Mouse (Mus musculus): ENCODE measurements at regions not wholly inside any gene's neighbourhood (a gene's known extent, or its start where the extent isn't known, plus 50 kb on each side); places are given as distances from the start of the nearest gene placed in this dataset.

DNA sequence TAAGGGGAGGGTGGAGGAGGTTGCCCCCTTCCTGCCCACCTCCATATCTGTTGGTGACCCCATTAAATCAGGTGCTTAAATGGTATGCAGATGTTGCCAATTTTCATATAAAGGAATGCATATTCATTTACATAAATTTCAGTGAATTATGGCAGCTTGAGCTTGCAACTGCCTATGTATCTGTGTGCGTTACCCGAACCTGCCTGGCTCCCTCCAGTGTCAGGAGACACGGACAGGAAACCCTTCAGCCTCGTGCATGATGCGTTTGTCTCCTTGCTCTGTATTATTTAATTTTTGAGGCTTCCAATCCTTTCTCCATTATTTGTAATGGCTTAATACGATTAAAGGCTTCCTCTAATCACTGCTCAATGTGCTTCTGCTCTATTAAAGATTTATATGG lies 98.4 kb downstream of the Cbln1 start:
- TF ChIP-seq POLR2AphosphoS2 (IDR thresholded peaks at IDR 0.05; ENCODE audit: low read depth, low read length) (no peak), POLR2A (IDR thresholded peaks at IDR 0.05; ENCODE audit: low read depth, low read length) (no peak), MYC (IDR thresholded peaks at IDR 0.05; ENCODE audit: low read depth, low read length) (no peak), CTCF (conservative IDR thresholded peaks at IDR 0.05 in 1 of 2, IDR thresholded peaks at IDR 0.05 in 1 of 2; ENCODE audit: low read depth in 2 of 2, low read length in 2 of 2) (no peak), E2F4 (IDR thresholded peaks at IDR 0.05; ENCODE audit: insufficient replicate concordance, low read depth, low read length) (no peak), ETS1 (conservative IDR thresholded peaks at IDR 0.05; ENCODE audit: low read depth, low read length) (no peak), ZMIZ1 (IDR thresholded peaks at IDR 0.05; ENCODE audit: low read depth, low read length) (no peak), CHD2 (IDR thresholded peaks at IDR 0.05; ENCODE audit: low read length) (no peak), MAFK (IDR thresholded peaks at IDR 0.05; ENCODE audit: insufficient replicate concordance, low read length) (no peak)
